Comparison of ENCODE assay signal across 17 mouse cellular contexts in genomic region chr11:120888718-120889117, GRCm38 (mm10). TPM values are rescaled to one million over a fixed set of nuclear protein-coding genes. Genes with fewer than 3 reads are reported as not detected.
DNase-seq lines count a peak whose midpoint lies in the region; ATAC-seq and TF ChIP-seq lines count a peak whose summit lies in the region.
"Had no signal": no experiment of that assay in that cellular context is flagged by ENCODE, and none has a peak within 500 bp of the region (broad histone marks: within the 10 kb centered on the region; RNA-seq: fewer than 3 reads in every experiment).

No protein-coding gene starts in this region.

- H3K36me3 ChIP-seq in lung, embryonic 15.5 days, result peaks cover 21% of the 10 kb centered on the region
- H3K36me3 ChIP-seq in heart, adult 2 months (ENCODE audit: control insufficient read depth, insufficient read depth, low read length), result no peaks in the 10 kb centered on the region

- no peak for TF ChIP-seq EP300 in heart, adult 2 months (IDR thresholded peaks at IDR 0.05; ENCODE audit: insufficient read depth, low read depth, low read length)

- TF ChIP-seq POLR2A in heart, adult 2 months (IDR thresholded peaks at IDR 0.05; ENCODE audit: insufficient read depth, low read depth, low read length), result no peak

- intact Hi-C loops in gastrocnemius, postnatal 14 days (cut with DNase I; ENCODE audit: low total_unique reads), result no loop called here
- intact Hi-C loops in heart, adult 2 months (cut with DNase I), result no loop called here

- H3K9ac ChIP-seq in lung, embryonic 15.5 days, result no peak overlapping the region
- no peak overlapping the region for H3K9ac ChIP-seq in heart, adult 2 months (ENCODE audit: low read depth, low read length)
- H3K9ac ChIP-seq: heart, embryonic 15.5 days; hindbrain, embryonic 12.5 days; liver, postnatal 0 days; neural tube, embryonic 13.5 days; stomach, embryonic 15.5 days had no signal

- 64% methylated on average over 5 of the region's 5 CpGs for WGBS in lung, embryonic 15.5 days
- WGBS in heart, adult 2 months, result 73% methylated on average over 5 of the region's 5 CpGs

- no peak for DNase-seq in lung, adult 18-20 months
- DNase-seq in T-cell, adult 2 months (ENCODE audit: low spot score), result peak; percentile 28
- DNase-seq in gastrocnemius, postnatal 14 days, result peak; percentile 60
- DNase-seq in thymus, postnatal 14 days, result peak; percentile 35
- no peak for DNase-seq in heart, adult 2 months
- no peak for DNase-seq in cerebellum, adult 11 months
- DNase-seq: cerebellum, postnatal 25 days; kidney, adult 11 months; kidney, postnatal 4 days; liver, postnatal 0 days; midbrain, embryonic 14.5 days had no signal

- H3K27ac ChIP-seq in lung, embryonic 15.5 days, result peak overlapping the region; percentile 73
- no peak overlapping the region for H3K27ac ChIP-seq in heart, adult 2 months
- H3K27ac ChIP-seq: heart, embryonic 15.5 days; hindbrain, embryonic 12.5 days; neural tube, embryonic 13.5 days; stomach, embryonic 15.5 days had no signal

- no peak for ATAC-seq in lung, embryonic 15.5 days (ENCODE audit: borderline replicate concordance, extremely low read depth, low FRiP score, low TSS enrichment)
- ATAC-seq: liver, postnatal 0 days; Patski had no signal

- H3K79me2 ChIP-seq in heart, adult 2 months (replicated peaks; ENCODE audit: control insufficient read depth, insufficient read depth, low read length), result no peaks in the 10 kb centered on the region

- no peaks in the 10 kb centered on the region for H3K27me3 ChIP-seq in lung, embryonic 15.5 days
- H3K27me3 ChIP-seq in heart, adult 2 months (ENCODE audit: control insufficient read depth, insufficient read depth, low read length), result no peaks in the 10 kb centered on the region
- H3K27me3 ChIP-seq: heart, embryonic 15.5 days; hindbrain, embryonic 12.5 days; neural tube, embryonic 13.5 days; Patski; stomach, embryonic 15.5 days had no signal

- no peak for TF ChIP-seq CTCF in heart, adult 2 months (IDR thresholded peaks at IDR 0.05)

- H3K4me3 ChIP-seq in lung, embryonic 15.5 days, result no peak overlapping the region
- no peak overlapping the region for H3K4me3 ChIP-seq in heart, adult 2 months
- H3K4me3 ChIP-seq: heart, embryonic 15.5 days; hindbrain, embryonic 12.5 days; neural tube, embryonic 13.5 days; stomach, embryonic 15.5 days had no signal

- H3K4me1 ChIP-seq in lung, embryonic 15.5 days, result peaks cover 16% of the 10 kb centered on the region; the same call in 1 of the 2 replicates
- H3K4me1 ChIP-seq in heart, adult 2 months (ENCODE audit: control insufficient read depth, insufficient read depth, low read length), result no peaks in the 10 kb centered on the region
- H3K4me1 ChIP-seq: heart, embryonic 15.5 days; hindbrain, embryonic 12.5 days; neural tube, embryonic 13.5 days; stomach, embryonic 15.5 days had no signal

- H3K4me2 ChIP-seq in lung, embryonic 15.5 days, result no peak overlapping the region
- H3K4me2 ChIP-seq: heart, embryonic 15.5 days; hindbrain, embryonic 12.5 days; neural tube, embryonic 13.5 days; stomach, embryonic 15.5 days had no signal

- H3K9me3 ChIP-seq in lung, embryonic 15.5 days, result no peaks in the 10 kb centered on the region
- H3K9me3 ChIP-seq: heart, embryonic 15.5 days; stomach, embryonic 15.5 days had no signal

RNA-seq across cellular contexts. Expression of gene Ccdc57, which starts 44.0 kb away (rescaled TPM):
- polyA plus RNA-seq in lung, embryonic 15.5 days (2015; fragmentation: Nextera tagmentation; extraction: Ambion mirVana), result 6.6 and 6.8 TPM in 2 replicates
- 1 to 10 TPM; 2.3 to 2.8 TPM for total RNA-seq in gastrocnemius, postnatal 14 days (2021)
- total RNA-seq in heart, adult 2 months (2021), result 1 to 10 TPM in 1 of 2 experiments, under 1 TPM in 1; 0.86 to 1.1 TPM
- polyA plus RNA-seq in heart, adult 2 months (2012; rRNA removed), result 0.61 and 1.3 TPM in 2 replicates

RNA-seq across cellular contexts. Expression of gene Slc16a3, which starts 59.6 kb away (rescaled TPM):
- 67.1 and 73.0 TPM in 2 replicates for polyA plus RNA-seq in lung, embryonic 15.5 days (2015; fragmentation: Nextera tagmentation; extraction: Ambion mirVana)
- 100 to 1,000 TPM; 272 to 355 TPM for total RNA-seq in gastrocnemius, postnatal 14 days (2021)
- 1 to 10 TPM; 1.2 to 1.3 TPM for total RNA-seq in heart, adult 2 months (2021)
- polyA plus RNA-seq in heart, adult 2 months (2012; rRNA removed), result 4.0 and 4.2 TPM in 2 replicates

Comparison
In these comparisons a context has a peak if more than half of its experiments do, and no peak if none do; other contexts are left out.
1. DNase-seq: peak in T-cell, adult 2 months (single experiment), gastrocnemius, postnatal 14 days (single experiment) and thymus, postnatal 14 days (single experiment); none in lung, adult 18-20 months (0 of 2), heart, adult 2 months (0 of 2) and cerebellum, adult 11 months (single experiment).
2. RNA of gene Slc16a3, which starts 59.6 kb away (total RNA-seq): 272 to 355 TPM in gastrocnemius, postnatal 14 days; 1.2 to 1.3 TPM in heart, adult 2 months; every median in the first group is over 100 times any median in the second.